Mouse (Mus musculus) forebrain, embryonic 16.5 days (tissue): ENCODE results near the gene Gm266. TPM values are rescaled to one million over a fixed set of nuclear protein-coding genes. Genes with fewer than 3 reads are reported as not detected.

Source experiments
- ATAC-seq: fragments of 200-750 bp; cut with Nextera tagmentation; 2 replicates; pipeline ENCODE4 v1.8.0; 2017; ENCODE audit warnings: mild to moderate bottlenecking, moderate library complexity
- H3K27ac ChIP-seq: fragments of 300-500 bp; sonication (generic); 2 replicates; pipeline ENCODE4 v1.5.1; 2014; ENCODE audit warnings: low read length, control low read depth
- H3K27me3 ChIP-seq: fragments of 300-500 bp; sonication (generic); replicated peaks from 2 replicates; pipeline ENCODE4 v1.6.1; 2014; ENCODE audit warnings: low read length; ENCODE audit not compliant: control insufficient read depth, insufficient read depth
- H3K36me3 ChIP-seq: fragments of 300-500 bp; sonication (generic); 2 replicates; pipeline ENCODE4 v1.6.1; 2014; ENCODE audit not compliant: control insufficient read depth, insufficient read depth
- H3K4me1 ChIP-seq: fragments of 300-500 bp; sonication (generic); replicated peaks from 2 replicates; pipeline ENCODE4 v1.6.1; 2014; ENCODE audit warnings: low read length; ENCODE audit not compliant: control insufficient read depth, insufficient read depth
- H3K4me2 ChIP-seq: fragments of 300-500 bp; sonication (generic); 2 replicates; pipeline ENCODE4 v1.6.1; 2014; ENCODE audit warnings: mild to moderate bottlenecking, low read length, control low read depth
- H3K4me3 ChIP-seq: fragments of 300-500 bp; sonication (generic); replicated peaks from 2 replicates; pipeline ENCODE4 v1.5.1; 2014; ENCODE audit warnings: mild to moderate bottlenecking, low read length, control low read depth
- H3K9ac ChIP-seq: fragments of 300-500 bp; sonication (generic); replicated peaks from 2 replicates; pipeline ENCODE4 v1.6.1; 2014; ENCODE audit warnings: low read depth, low read length, control low read depth
- H3K9me3 ChIP-seq: fragments of 300-500 bp; sonication (generic); 2 replicates; pipeline ENCODE4 v1.6.1; 2016; ENCODE audit warnings: low read length; ENCODE audit not compliant: control insufficient read depth
- WGBS: fragments of 180-500 bp; shearing (Covaris S2); extraction: QIAGEN DNeasy Blood & Tissue Kit; methylation state at CpG from one replicate; pipeline ENCODE4 v1.1.7; 2014; 5-methylcytosine and 5-hydroxymethylcytosine counted together
- polyA plus RNA-seq: library from polyadenylated mRNA; unstranded; fragments of >200 nt; fragmentation: Nextera tagmentation; extraction: Ambion mirVana; gene quantifications from 2 replicates; pipeline ENCODE4 v1.2.1, GENCODE M21; 2015

Gm266 gene
- polyA plus RNA-seq, 1 experiment from 2014 or later, result 0.23 TPM

DNA sequence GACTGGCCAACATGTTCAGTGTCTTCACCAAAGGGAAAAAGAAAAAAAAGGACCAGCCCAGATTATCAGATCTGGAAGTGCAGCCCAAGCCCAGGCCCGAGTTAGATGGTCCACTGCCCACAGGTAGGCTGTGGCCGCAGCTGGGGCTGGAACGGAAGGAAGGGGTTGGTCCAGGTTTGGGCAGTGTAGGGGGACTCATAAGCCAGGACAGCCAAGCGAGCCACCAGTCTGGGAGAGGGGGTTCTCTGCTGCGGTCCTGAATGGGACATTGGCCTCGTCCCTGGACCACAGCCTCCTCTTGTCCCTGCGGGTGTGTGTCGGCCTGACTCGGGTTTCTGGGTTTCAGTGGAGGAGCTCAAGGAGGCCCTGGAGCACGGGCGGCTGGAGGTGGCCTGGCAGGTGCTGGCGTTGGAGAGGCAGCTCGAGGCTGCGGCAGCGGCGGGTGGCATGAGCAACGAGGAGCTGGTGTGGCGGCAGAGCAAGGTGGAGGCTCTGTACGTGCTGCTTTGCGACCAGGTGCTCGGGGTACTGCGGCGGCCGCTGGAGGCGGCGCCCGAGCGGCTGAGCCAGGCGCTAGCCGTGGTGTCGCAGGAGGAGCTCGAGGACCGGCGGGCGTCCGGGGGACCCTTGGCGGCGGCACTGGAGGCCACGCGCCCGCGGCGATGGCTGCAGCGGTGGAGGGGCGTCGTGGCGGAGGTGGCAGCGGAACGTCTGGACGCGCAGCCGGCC, 40.3 kb downstream of the Gm266 start:
- Histone ChIP-seq H3K27me3 (peaks cover 95% of the 10 kb centered on the region), H3K36me3 (no peaks in the 10 kb centered on the region), H3K9me3 (no peaks in the 10 kb centered on the region), H3K27ac (no peak overlapping the region), H3K9ac (no peak overlapping the region), H3K4me1 (peaks cover 16% of the 10 kb centered on the region), H3K4me2 (0 out of 2 replicates have a peak overlapping the region, but pooled peaks have one; percentile 14), H3K4me3 (peak overlapping the region; percentile 23; the same call in 1 of the 2 replicates)
- WGBS, result 3% methylated on average over 52 of the region's 52 CpGs
- no peak for ATAC-seq

DNA sequence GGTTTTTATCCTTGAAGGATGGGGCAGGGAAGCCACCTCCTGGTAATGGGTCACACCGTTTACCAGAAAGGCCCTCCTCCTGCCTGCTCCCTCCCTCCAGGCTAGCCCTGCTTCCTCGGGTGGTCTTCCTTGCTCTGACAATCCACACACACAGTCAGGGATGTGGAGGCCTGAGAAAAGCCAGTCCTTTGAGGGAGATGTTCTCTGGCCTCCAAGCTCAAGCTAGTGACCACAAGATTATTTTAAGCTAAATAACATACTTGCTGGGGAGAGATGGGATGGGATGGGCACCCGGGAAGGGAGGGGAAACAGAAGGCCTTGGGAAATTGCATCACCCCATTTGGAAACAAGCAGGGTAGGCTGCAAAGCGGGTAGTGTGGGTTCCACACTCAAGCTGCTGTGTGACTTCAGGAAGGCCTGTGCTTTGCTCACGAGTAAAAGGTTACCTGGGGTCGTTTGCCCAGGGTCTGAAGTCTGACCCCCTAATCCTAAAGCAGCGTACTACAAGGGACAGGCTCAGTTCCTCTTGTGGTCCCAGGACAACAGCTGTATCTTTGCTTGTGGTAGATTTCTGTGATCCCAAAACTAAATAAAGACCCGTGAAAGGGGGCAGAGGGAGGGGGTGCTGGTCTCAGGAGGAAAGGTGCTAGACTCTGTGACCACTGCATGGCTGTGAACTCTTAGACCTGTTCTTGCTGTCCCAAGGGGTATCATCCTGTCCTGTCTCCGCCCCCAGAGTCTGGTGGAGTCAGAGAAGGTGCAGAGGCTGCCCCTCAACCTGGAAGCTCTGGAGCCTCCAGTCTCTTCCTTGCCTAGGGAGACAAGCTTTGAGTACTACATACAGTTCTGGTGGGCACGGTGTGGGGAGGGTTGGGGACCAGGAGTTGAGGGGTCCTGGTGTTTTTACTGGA, 41.4 kb downstream of the Gm266 start:
- ATAC-seq, result no peak
- WGBS, result 24% methylated on average over 10 of the region's 10 CpGs
- H3K4me3 ChIP-seq, result no peak overlapping the region
- no peaks in the 10 kb centered on the region for H3K36me3 ChIP-seq
- no peak overlapping the region for H3K4me2 ChIP-seq
- peaks cover 85% of the 10 kb centered on the region for H3K27me3 ChIP-seq
- H3K9ac ChIP-seq, result no peak overlapping the region
- H3K9me3 ChIP-seq, result no peaks in the 10 kb centered on the region
- peaks cover 16% of the 10 kb centered on the region for H3K4me1 ChIP-seq
- H3K27ac ChIP-seq, result no peak overlapping the region

DNA sequence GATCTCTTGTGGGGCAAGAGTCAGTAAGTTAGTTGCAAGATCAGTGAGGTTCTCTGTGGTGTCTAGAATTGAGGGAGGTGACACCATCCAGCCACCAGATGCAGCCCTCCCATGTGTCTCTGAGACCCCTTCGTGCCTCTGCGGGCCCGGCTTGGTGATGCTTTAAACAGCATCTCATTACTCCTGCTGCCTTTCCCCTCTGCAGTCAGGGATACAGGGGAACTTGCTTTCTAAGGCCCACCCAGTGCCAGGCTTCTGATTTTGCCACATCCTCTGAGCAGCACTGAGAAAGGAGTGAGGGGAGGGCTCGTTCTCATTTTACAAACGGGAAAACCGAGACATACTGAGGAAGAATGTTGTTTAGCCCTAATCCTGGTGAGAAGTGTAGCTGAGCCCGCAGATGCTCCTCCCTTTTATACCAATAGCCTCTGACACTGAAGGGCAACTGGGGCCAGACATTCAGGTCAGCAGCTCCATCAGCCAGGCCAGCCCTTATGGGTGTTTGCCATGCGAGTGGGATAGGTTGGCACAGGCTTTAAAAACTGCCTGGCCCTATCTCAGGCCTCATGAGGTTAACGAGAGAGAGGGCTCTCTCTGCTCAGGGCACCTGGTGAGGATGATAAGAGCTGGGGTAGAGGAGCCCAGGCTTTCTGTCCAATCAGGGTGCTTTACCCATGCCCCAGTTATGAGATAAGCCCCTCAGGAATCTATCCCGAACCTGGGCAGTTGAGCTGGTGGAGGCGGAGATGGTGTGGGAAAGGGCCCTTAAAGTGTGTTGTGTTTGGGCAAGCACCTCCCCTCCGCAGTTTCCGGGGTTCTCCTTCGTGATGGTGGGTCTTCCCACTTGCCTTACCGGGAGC, 42.4 kb downstream of the Gm266 start:
- Histone ChIP-seq H3K9me3 (no peaks in the 10 kb centered on the region), H3K4me3 (peak overlapping the region; percentile 40; the same call in 1 of the 2 replicates), H3K27me3 (peaks cover 80% of the 10 kb centered on the region), H3K27ac (no peak overlapping the region), H3K4me2 (peak overlapping the region; percentile 73; the same call in 1 of the 2 replicates), H3K4me1 (peaks cover 16% of the 10 kb centered on the region), H3K9ac (no peak overlapping the region), H3K36me3 (no peaks in the 10 kb centered on the region)
- WGBS, result 11% methylated on average over 15 of the region's 15 CpGs
- ATAC-seq, result no peak

DNA sequence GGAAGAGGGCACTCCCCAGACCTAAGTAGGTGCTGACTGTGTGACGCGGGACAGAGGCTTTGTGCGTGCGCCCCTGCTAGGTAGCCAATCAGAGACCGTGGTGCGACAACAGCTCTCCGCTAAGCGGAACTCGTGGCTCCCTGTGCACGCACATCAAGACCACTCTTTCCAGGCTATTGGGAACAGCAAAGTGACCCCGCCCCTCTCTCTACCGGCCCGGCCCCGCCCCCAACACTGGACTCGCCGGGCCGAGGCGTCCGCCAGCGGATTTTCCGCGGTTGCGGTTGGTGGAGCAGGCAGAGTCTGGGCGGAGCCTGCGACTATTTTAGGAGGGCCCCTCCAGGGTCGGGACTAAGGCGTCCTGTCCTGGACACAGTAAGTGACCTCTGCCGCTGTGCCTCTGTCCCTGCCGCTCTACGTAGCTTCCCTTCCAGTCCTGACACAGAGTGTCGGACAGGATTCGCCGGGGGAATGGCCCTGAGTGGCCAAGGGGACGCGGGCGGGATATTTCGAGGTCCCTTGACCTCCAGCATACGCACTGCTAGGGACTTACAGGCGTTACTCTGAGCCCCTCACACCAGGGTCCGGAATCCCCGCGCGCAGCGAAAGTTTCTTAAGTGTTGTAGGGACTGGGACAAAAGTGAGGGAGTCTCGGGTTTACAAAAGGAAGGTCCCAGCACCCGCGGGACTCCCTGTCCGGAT, 43.2 kb downstream of the Gm266 start, which contains the start of gene Tnfaip2:
Tnfaip2 (plus strand) TSS at position 161 of the 702 bp plus-strand sequence.
- H3K4me2 ChIP-seq, result peak within 1 kb of the TSS; percentile 73
- H3K9me3 ChIP-seq, result no peaks in the 10 kb centered on the region
- no peaks in the 10 kb centered on the region for H3K36me3 ChIP-seq
- WGBS, result under 1% methylated on average over 48 of the region's 48 CpGs
- H3K9ac ChIP-seq, result peak within 1 kb of the TSS; percentile 37
- no peak within 1 kb of the TSS for H3K27ac ChIP-seq
- peak; percentile 54; the same call in 1 of the 2 replicates for ATAC-seq
- H3K4me1 ChIP-seq, result peaks cover 16% of the 10 kb centered on the region
- peaks cover 73% of the 10 kb centered on the region for H3K27me3 ChIP-seq
- peak within 1 kb of the TSS; percentile 40 for H3K4me3 ChIP-seq

DNA sequence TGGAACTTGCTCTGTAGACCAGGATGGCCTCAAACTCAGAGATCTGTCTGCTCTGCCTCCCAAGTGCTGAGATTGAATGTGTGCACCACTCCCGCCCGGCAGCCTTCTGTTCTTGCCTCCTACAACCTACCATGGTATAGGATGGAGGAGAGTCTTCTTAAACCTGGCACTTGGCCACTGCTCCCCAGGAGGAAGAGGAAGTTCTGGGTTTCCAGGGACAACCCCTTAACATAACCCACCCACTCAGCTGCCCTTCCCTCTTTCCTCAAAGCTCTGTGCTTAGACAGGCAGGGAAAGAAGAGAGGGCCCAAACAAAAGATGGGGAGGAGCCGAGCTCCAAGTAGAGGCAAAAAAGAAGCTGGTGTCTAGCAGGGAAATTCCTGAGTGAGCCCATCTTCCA, 44.1 kb downstream of the Gm266 start:
- no peaks in the 10 kb centered on the region for H3K36me3 ChIP-seq
- H3K27ac ChIP-seq, result no peak overlapping the region
- H3K4me1 ChIP-seq, result peaks cover 16% of the 10 kb centered on the region
- no peak for ATAC-seq
- H3K9ac ChIP-seq, result no peak overlapping the region
- no peak overlapping the region for H3K4me3 ChIP-seq
- peaks cover 63% of the 10 kb centered on the region for H3K27me3 ChIP-seq
- H3K9me3 ChIP-seq, result no peaks in the 10 kb centered on the region
- H3K4me2 ChIP-seq, result no peak overlapping the region
- 54% methylated on average over 3 of the region's 3 CpGs for WGBS

DNA sequence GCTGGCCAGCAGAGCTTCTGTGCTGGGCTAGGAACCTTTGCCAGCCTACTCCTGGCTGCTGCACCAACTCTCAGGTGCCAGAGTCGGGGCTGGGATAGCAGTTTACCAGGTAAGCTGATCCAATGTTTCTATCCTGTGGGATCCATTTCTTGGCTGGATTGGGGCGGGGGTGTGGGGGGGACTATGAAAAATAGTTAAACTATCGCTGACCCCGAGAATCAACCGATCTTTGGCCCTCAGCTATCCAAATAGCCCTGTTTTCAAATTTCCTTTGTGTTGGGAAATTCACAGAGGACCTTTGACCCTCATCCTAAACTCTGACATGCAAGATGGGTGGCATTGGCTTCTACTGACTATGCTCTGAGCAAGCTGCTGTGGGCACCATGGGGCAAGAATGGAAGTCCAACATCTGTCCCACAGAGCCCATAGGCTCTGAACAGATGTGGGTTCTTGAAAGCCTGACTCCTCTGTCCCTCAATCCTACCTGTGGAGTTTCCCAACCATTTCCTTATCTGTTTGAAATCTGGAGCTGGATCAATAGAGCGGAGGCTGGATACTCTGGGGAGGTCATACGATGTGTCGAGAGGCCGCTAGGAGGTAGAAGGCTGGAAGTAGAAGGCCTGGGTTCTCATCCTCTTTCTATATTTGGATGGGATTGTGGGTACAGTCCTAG, 44.8 kb downstream of the Gm266 start:
- Histone ChIP-seq H3K4me2 (no peak overlapping the region), H3K36me3 (no peaks in the 10 kb centered on the region), H3K4me1 (peaks cover 12% of the 10 kb centered on the region), H3K27ac (no peak overlapping the region), H3K4me3 (no peak overlapping the region), H3K9ac (no peak overlapping the region), H3K9me3 (no peaks in the 10 kb centered on the region), H3K27me3 (peaks cover 56% of the 10 kb centered on the region)
- 97% methylated on average over 9 of the region's 9 CpGs for WGBS
- ATAC-seq, result no peak

DNA sequence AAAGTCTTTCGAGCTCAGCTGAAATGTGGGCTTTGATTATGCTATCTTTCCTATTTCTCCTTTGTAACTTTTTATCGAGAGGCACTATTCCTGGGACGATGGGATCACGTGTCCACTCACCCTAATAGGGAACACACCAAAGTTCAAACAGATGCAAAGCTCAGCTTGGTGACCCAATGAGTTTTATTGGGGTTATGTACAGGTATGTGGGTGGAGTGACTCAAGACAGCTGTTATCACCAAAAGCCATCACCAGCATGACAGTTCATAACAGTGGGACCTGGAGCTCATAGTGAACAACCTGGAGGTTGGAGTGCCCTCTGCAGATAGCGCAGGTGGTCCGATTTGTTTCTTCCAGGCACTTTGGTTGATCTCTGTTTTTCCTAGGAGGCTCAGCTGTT, 46.8 kb downstream of the Gm266 start:
- Histone ChIP-seq H3K4me1 (peaks cover 9% of the 10 kb centered on the region), H3K9ac (no peak overlapping the region), H3K36me3 (no peaks in the 10 kb centered on the region), H3K9me3 (no peaks in the 10 kb centered on the region), H3K4me2 (no peak overlapping the region), H3K27me3 (peaks cover 37% of the 10 kb centered on the region), H3K4me3 (no peak overlapping the region), H3K27ac (no peak overlapping the region)
- 91% methylated on average over 6 of the region's 6 CpGs for WGBS
- ATAC-seq, result no peak

DNA sequence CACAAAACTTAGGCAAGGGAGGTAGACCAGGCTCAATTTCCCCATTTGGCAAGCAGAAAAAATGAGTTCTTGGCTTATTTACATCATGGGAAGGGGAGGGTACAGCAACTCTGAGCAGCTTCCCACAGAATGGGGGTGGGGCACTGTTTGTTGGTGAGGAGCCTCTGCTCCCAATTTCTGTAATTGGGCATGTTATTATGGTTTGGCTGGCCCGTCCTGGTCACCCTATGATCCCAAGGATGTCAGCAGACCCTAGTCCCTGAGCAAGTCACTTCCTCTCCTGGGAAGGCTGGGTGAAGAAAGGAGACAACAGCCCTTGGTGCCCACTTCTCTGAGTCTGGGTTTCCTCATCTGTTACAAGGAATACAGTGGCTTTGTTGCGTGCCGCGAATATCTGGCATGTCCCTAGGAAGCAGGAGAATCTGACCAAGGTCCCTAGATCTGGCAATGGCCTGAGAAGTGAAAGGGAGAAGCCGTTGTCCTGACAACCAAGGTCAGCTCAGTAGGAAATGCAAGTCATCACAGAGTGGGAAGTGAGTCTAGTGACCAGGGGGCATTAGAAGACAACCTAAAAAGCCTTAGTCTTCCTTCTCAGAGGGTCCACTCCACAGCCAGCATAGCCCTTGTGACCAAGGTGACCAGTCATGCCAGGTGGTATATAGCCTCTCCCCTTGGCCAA, 48.3 kb downstream of the Gm266 start:
- ATAC-seq, result no peak
- peaks cover 22% of the 10 kb centered on the region for H3K27me3 ChIP-seq
- H3K4me1 ChIP-seq, result peaks cover 4% of the 10 kb centered on the region
- no peak overlapping the region for H3K4me2 ChIP-seq
- H3K36me3 ChIP-seq, result no peaks in the 10 kb centered on the region
- no peak overlapping the region for H3K4me3 ChIP-seq
- no peaks in the 10 kb centered on the region for H3K9me3 ChIP-seq
- 75% methylated on average over 5 of the region's 5 CpGs for WGBS
- H3K27ac ChIP-seq, result no peak overlapping the region
- H3K9ac ChIP-seq, result no peak overlapping the region
